Mouse (Mus musculus) spleen, postnatal 0 days (tissue): ENCODE measurements around the gene Rab10. TPM values are rescaled to one million over a fixed set of nuclear protein-coding genes. Genes with fewer than 3 reads are reported as not detected.

Experiments used
- polyA plus RNA-seq: library from polyadenylated mRNA; unstranded; fragments of >200 nt; fragmentation: Nextera tagmentation; extraction: Ambion mirVana; gene quantifications from 2 replicates; pipeline ENCODE4 v1.2.1, GENCODE M21; 2015

The Rab10 gene
- polyA plus RNA-seq: 43.9 and 44.3 TPM in 2 replicates

DNA sequence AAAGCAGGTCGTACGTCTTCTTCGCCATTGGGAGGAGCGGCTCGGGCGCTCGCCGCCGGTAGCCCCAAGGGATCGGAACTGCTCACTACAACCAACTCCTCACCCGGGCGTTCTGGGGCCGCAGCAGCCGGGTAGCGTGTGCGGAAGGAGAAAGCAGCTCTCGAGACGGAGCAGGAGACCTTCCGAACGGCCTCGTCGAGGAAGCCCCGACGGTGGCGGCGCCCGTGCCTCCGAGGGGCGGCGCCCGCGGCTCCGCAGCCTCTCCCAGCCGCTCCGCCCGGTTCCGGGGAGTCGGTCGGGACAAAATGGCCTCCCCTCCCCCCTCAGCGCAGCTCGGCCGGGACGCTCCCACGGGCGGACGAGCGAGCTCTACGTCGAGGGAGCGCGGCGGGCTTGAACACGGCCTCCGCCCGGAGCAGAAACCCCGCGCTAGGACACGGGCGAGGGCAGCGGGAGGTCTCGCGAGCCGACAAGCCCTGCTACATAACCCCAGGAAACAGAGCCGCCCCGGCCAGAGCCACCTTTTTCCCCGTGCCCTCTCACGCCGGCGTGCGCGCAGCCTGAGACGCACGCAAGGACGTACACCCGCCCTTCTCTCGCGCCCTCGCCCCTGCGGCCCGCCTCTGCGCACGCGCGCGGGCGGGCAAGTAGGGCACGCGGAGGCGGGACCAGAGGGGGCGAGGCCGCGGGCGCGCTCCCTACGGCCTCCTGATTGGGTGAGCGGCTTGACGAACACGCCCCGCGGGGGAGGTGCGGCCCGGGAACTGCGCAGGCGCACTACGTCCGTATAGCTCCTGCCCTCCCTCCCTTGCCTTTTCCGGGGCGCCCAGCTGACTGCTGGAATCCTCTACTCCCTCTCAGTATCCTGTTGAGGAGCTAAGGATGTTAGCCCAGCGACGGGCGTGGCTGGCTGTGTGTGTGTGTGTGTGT is at the start of gene Rab10:
Gene Rab10, minus strand, starts transcription at position 579 of the 930 bp plus-strand sequence.

Other genes with a start within 250 kb of the Rab10 start
- 1.4 and 2.0 TPM in 2 replicates for gene Kif3c, start 55.2 kb upstream of the Rab10 start, polyA plus RNA-seq
- gene Asxl2, start 116.9 kb upstream of the Rab10 start, polyA plus RNA-seq: 11.2 and 12.3 TPM in 2 replicates